In the genomic region with DNA sequence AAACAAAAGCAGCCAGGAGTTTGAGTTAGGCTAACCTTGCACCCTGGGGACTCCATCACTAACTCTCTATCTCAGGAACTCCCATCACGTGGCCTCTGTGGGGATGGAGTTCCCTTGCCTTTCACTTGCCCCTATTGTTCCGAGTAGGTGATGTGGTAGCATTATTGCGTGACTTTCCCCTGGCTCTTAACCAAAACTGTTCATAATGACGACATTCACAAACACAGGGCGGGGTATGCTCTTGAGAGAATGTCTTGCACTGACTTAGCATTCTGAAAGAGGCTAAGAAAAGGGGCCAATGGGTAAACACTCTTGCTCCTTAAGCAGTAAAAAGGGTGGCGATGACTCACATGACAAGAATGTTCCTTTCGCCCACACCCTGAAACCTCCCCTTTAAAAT, we compare ENCODE assay signal across 14 mouse cellular contexts. TPM values are rescaled to one million over a fixed set of nuclear protein-coding genes. Genes with fewer than 3 reads are reported as not detected.
DNase-seq lines count a peak whose midpoint lies in the region; ATAC-seq and TF ChIP-seq lines count a peak whose summit lies in the region.
"Had no signal": no experiment of that assay in that cellular context is flagged by ENCODE, and none has a peak within 500 bp of the region (broad histone marks: within the 10 kb centered on the region; RNA-seq: fewer than 3 reads in every experiment).

No protein-coding gene starts in this region.

- intact Hi-C loops in gastrocnemius, adult 2 months (cut with DNase I) = no loop called here

- H3K27ac ChIP-seq in gastrocnemius, adult 2 months = no peak overlapping the region
- peak overlapping the region; percentile 30; the same call in 1 of the 2 replicates for H3K27ac ChIP-seq in ES-Bruce4 (ENCODE audit: insufficient read depth, low read length)
- H3K27ac ChIP-seq in forebrain, embryonic 14.5 days (ENCODE audit: low read depth, low read length) = no peak overlapping the region
- no peak overlapping the region for H3K27ac ChIP-seq in liver, postnatal 0 days (ENCODE audit: low read depth)
- H3K27ac ChIP-seq: embryonic facial prominence, embryonic 13.5 days; liver, embryonic 13.5 days had no signal

- no peak overlapping the region for H3K9ac ChIP-seq in ES-Bruce4 (ENCODE audit: low read depth, poor library complexity, severe bottlenecking)
- H3K9ac ChIP-seq in forebrain, embryonic 14.5 days (ENCODE audit: low read length) = no peak overlapping the region
- no peak overlapping the region for H3K9ac ChIP-seq in liver, postnatal 0 days (replicated peaks)
- H3K9ac ChIP-seq: embryonic facial prominence, embryonic 13.5 days; liver, embryonic 13.5 days had no signal

- no peak for TF ChIP-seq EP300 in ES-Bruce4 (IDR thresholded peaks at IDR 0.05; ENCODE audit: insufficient read depth, low read depth, low read length)
- TF ChIP-seq EP300 in liver, postnatal 0 days (IDR thresholded peaks at IDR 0.05; ENCODE audit: low read depth) = no peak

- no peak for TF ChIP-seq POLR2A in ES-Bruce4 (IDR thresholded peaks at IDR 0.05; ENCODE audit: insufficient read depth, low read length)

- no peaks in the 10 kb centered on the region for H3K36me3 ChIP-seq in ES-Bruce4 (ENCODE audit: control insufficient read depth, insufficient read depth, low read length, poor library complexity, severe bottlenecking)
- H3K36me3 ChIP-seq in forebrain, embryonic 14.5 days (ENCODE audit: control insufficient read depth, insufficient read depth, low read length) = no peaks in the 10 kb centered on the region
- H3K36me3 ChIP-seq in liver, postnatal 0 days (replicated peaks; ENCODE audit: insufficient read depth, low read length) = no peaks in the 10 kb centered on the region
- H3K36me3 ChIP-seq: embryonic facial prominence, embryonic 13.5 days; liver, embryonic 13.5 days had no signal

- ATAC-seq in forebrain, embryonic 14.5 days = peak; percentile 83
- peak; percentile 11; the same call in 1 of the 2 replicates for ATAC-seq in megakaryocyte, adult 5-6 weeks (ENCODE audit: poor library complexity, severe bottlenecking)
- no peak for ATAC-seq in liver, postnatal 0 days

- H3K4me2 ChIP-seq in forebrain, embryonic 14.5 days (ENCODE audit: low read length) = no peak overlapping the region
- H3K4me2 ChIP-seq in liver, postnatal 0 days (ENCODE audit: low read depth, low read length) = no peak overlapping the region
- H3K4me2 ChIP-seq: embryonic facial prominence, embryonic 13.5 days; liver, embryonic 13.5 days had no signal

- DNase-seq in gastrocnemius, adult 2 months = peak; percentile 16
- DNase-seq in gastrocnemius, postnatal 4 days (ENCODE audit: low spot score in 2 of 2) = no peak
- peak; percentile 26 for DNase-seq in forebrain, embryonic 14.5 days (ENCODE audit: low spot score)
- no peak for DNase-seq in liver, postnatal 0 days
- no peak for DNase-seq in embryo, embryonic 10 days (ENCODE audit: low spot score)
- DNase-seq in right cerebral cortex, adult 2 months (ENCODE audit: low spot score in 2 of 2) = no peak
- DNase-seq: cerebellum, adult 11 months; kidney, adult 9 months; liver, embryonic 13.5 days; midbrain, embryonic 14.5 days; thymus, postnatal 4 days had no signal

- TF ChIP-seq CTCF in gastrocnemius, adult 2 months (IDR thresholded peaks at IDR 0.05) = no peak
- TF ChIP-seq CTCF in ES-Bruce4 (IDR thresholded peaks at IDR 0.05; ENCODE audit: low read depth, low read length) = no peak
- TF ChIP-seq CTCF in liver, postnatal 0 days (IDR thresholded peaks at IDR 0.05; ENCODE audit: low read depth) = no peak

- no peak overlapping the region for H3K4me3 ChIP-seq in gastrocnemius, adult 2 months
- no peak overlapping the region for H3K4me3 ChIP-seq in ES-Bruce4 (ENCODE audit: low read depth, low read length)
- no peak overlapping the region for H3K4me3 ChIP-seq in forebrain, embryonic 14.5 days (ENCODE audit: low read depth, low read length)
- no peak overlapping the region for H3K4me3 ChIP-seq in liver, postnatal 0 days (ENCODE audit: low read depth, low read length)
- H3K4me3 ChIP-seq: embryonic facial prominence, embryonic 13.5 days; liver, embryonic 13.5 days had no signal

- H3K9me3 ChIP-seq in ES-Bruce4 (replicated peaks; ENCODE audit: control insufficient read depth, insufficient read depth, low read length, poor library complexity, severe bottlenecking) = no peaks in the 10 kb centered on the region
- H3K9me3 ChIP-seq in forebrain, embryonic 14.5 days (replicated peaks; ENCODE audit: control insufficient read depth, low read length) = no peaks in the 10 kb centered on the region
- no peaks in the 10 kb centered on the region for H3K9me3 ChIP-seq in liver, postnatal 0 days (ENCODE audit: low read length)
- H3K9me3 ChIP-seq: embryonic facial prominence, embryonic 13.5 days; liver, embryonic 13.5 days had no signal

- H3K4me1 ChIP-seq in ES-Bruce4 (ENCODE audit: control insufficient read depth, insufficient read depth, low read length) = no peaks in the 10 kb centered on the region
- H3K4me1 ChIP-seq in forebrain, embryonic 14.5 days (ENCODE audit: control insufficient read depth, insufficient read depth, low read length) = no peaks in the 10 kb centered on the region
- no peaks in the 10 kb centered on the region for H3K4me1 ChIP-seq in liver, postnatal 0 days (ENCODE audit: insufficient read depth)
- H3K4me1 ChIP-seq: embryonic facial prominence, embryonic 13.5 days; liver, embryonic 13.5 days had no signal

- 28% methylated on average over 7 of the region's 7 CpGs for WGBS in forebrain, embryonic 14.5 days
- 69% methylated on average over 7 of the region's 7 CpGs for WGBS in liver, postnatal 0 days (ENCODE audit: insufficient replicate concordance)

- no peaks in the 10 kb centered on the region; the same call in 1 of the 2 replicates for H3K27me3 ChIP-seq in ES-Bruce4 (ENCODE audit: control insufficient read depth, insufficient read depth, low read length, poor library complexity, severe bottlenecking)
- no peaks in the 10 kb centered on the region for H3K27me3 ChIP-seq in forebrain, embryonic 14.5 days (replicated peaks; ENCODE audit: control insufficient read depth, insufficient read depth, low read length)
- H3K27me3 ChIP-seq in liver, postnatal 0 days (ENCODE audit: insufficient read depth, low read length) = no peaks in the 10 kb centered on the region
- H3K27me3 ChIP-seq: embryonic facial prominence, embryonic 13.5 days; liver, embryonic 13.5 days had no signal

RNA-seq across cellular contexts. Expression of a gene that starts 15.5 kb away (rescaled TPM):
- under 1 TPM; 0.17 to 0.18 TPM for total RNA-seq in gastrocnemius, adult 2 months (2021)
- total RNA-seq in gastrocnemius, postnatal 4 days (2021) = 1 to 10 TPM in 1 of 2 experiments, under 1 TPM in 1; 0.34 to 1.4 TPM
- polyA plus RNA-seq in ES-Bruce4 (2011; ENCODE audit: insufficient read depth, insufficient read length, low read depth, missing spikeins) = 3.8 and 4.0 TPM in 2 replicates
- not detected in 2 replicates for polyA plus RNA-seq in forebrain, embryonic 14.5 days (2014; fragmentation: Nextera tagmentation; extraction: Ambion mirVana)
- total RNA-seq in megakaryocyte, adult 5-6 weeks (2015) = 4.4 and 7.4 TPM in 2 replicates
- 2.2 and 5.9 TPM in 2 replicates for total RNA-seq in megakaryocyte, adult 5-6 weeks (2017)
- polyA plus RNA-seq in liver, postnatal 0 days (2015; fragmentation: Nextera tagmentation; extraction: Ambion mirVana) = not detected in 2 replicates
- polyA plus RNA-seq: midbrain, embryonic 14.5 days had no signal

Comparison
In these comparisons a context has a peak if more than half of its experiments do, and no peak if none do; other contexts are left out.
1. DNase-seq: peak in gastrocnemius, adult 2 months (single experiment) and forebrain, embryonic 14.5 days (single experiment); none in gastrocnemius, postnatal 4 days (0 of 2), liver, postnatal 0 days (single experiment), embryo, embryonic 10 days (single experiment) and right cerebral cortex, adult 2 months (0 of 2).